Comparison of ENCODE assay signal across 15 mouse cellular contexts in genomic region chr17:13744219-13744618, GRCm38 (mm10). TPM values are rescaled to one million over a fixed set of nuclear protein-coding genes. Genes with fewer than 3 reads are reported as not detected.
A peak's percentile ranks its signal among the peaks of the same experiment; 100 is the strongest.
DNase-seq lines count a peak whose midpoint lies in the region; ATAC-seq and TF ChIP-seq lines count a peak whose summit lies in the region.
"Had no signal": no experiment of that assay in that cellular context is flagged by ENCODE, and none has a peak within 500 bp of the region (broad histone marks: within the 10 kb centered on the region; RNA-seq: fewer than 3 reads in every experiment).

No protein-coding gene starts in this region.

- DNase-seq in heart, postnatal 36 days = no peak
- DNase-seq in lung, embryonic 14.5 days = peak; percentile 28
- DNase-seq in lung, postnatal 36 days = no peak
- peak; percentile 71 for DNase-seq in limb, embryonic 14.5 days (ENCODE audit: low spot score)
- DNase-seq in frontal cortex, postnatal 25 days (ENCODE audit: low spot score in 2 of 2) = no peak
- DNase-seq: gastrocnemius, postnatal 36 days; layer of hippocampus, adult 9-11 months; thymus, postnatal 14 days had no signal

- no peak for ATAC-seq in heart, embryonic 16.5 days (replicated peaks; ENCODE audit: extremely low read depth, insufficient read depth, low FRiP score)
- ATAC-seq in lung, embryonic 14.5 days (ENCODE audit: insufficient read depth) = no peak
- no peak for ATAC-seq in intestine, embryonic 15.5 days
- ATAC-seq in limb, embryonic 14.5 days (ENCODE audit: low FRiP score, low read depth) = peak; percentile 79
- ATAC-seq: activated CD4-positive, CD25-positive, alpha-beta regulatory T cell, adult 4 months had no signal

- no peaks in the 10 kb centered on the region for H3K9me3 ChIP-seq in heart, embryonic 16.5 days (replicated peaks; ENCODE audit: control insufficient read depth, low read length)
- no peaks in the 10 kb centered on the region for H3K9me3 ChIP-seq in lung, embryonic 14.5 days (ENCODE audit: low read depth, low read length)
- H3K9me3 ChIP-seq in intestine, embryonic 15.5 days = no peaks in the 10 kb centered on the region
- H3K9me3 ChIP-seq in limb, embryonic 14.5 days (ENCODE audit: control insufficient read depth, low read length) = no peaks in the 10 kb centered on the region

- peak overlapping the region; percentile 26; the same call in 1 of the 2 replicates for H3K27ac ChIP-seq in heart, embryonic 16.5 days (ENCODE audit: low read length)
- peak overlapping the region; percentile 91 for H3K27ac ChIP-seq in lung, embryonic 14.5 days (ENCODE audit: low read depth)
- peak overlapping the region; percentile 74 for H3K27ac ChIP-seq in intestine, embryonic 15.5 days
- H3K27ac ChIP-seq in limb, embryonic 14.5 days (replicated peaks; ENCODE audit: low read depth, low read length) = peak overlapping the region; percentile 67; the same call in 1 of the 2 replicates

- H3K4me2 ChIP-seq in heart, embryonic 16.5 days (ENCODE audit: low read depth, low read length) = no peak overlapping the region
- no peak overlapping the region for H3K4me2 ChIP-seq in lung, embryonic 14.5 days
- no peak overlapping the region for H3K4me2 ChIP-seq in intestine, embryonic 15.5 days (replicated peaks)
- H3K4me2 ChIP-seq in limb, embryonic 14.5 days (replicated peaks; ENCODE audit: low read depth, low read length, severe bottlenecking) = no peak overlapping the region

- TF ChIP-seq POLR2A in limb, embryonic 14.5 days (IDR thresholded peaks at IDR 0.05; ENCODE audit: borderline replicate concordance, extremely low read depth, insufficient read depth, insufficient read length) = no peak

- H3K36me3 ChIP-seq in heart, embryonic 16.5 days (ENCODE audit: control insufficient read depth, insufficient read depth) = no peaks in the 10 kb centered on the region
- H3K36me3 ChIP-seq in lung, embryonic 14.5 days (ENCODE audit: insufficient read depth) = no peaks in the 10 kb centered on the region
- no peaks in the 10 kb centered on the region for H3K36me3 ChIP-seq in intestine, embryonic 15.5 days
- no peaks in the 10 kb centered on the region for H3K36me3 ChIP-seq in limb, embryonic 14.5 days (ENCODE audit: control insufficient read depth, insufficient read depth, low read length)

- intact Hi-C loops in heart, postnatal 36 days (cut with DNase I) = no loop called here

- no peaks in the 10 kb centered on the region for H3K27me3 ChIP-seq in heart, embryonic 16.5 days (ENCODE audit: control insufficient read depth, insufficient read depth, low read length)
- H3K27me3 ChIP-seq in lung, embryonic 14.5 days (ENCODE audit: insufficient read depth, low read length) = no peaks in the 10 kb centered on the region
- no peaks in the 10 kb centered on the region for H3K27me3 ChIP-seq in intestine, embryonic 15.5 days (replicated peaks)
- H3K27me3 ChIP-seq in limb, embryonic 14.5 days (ENCODE audit: control insufficient read depth, insufficient read depth, low read length) = no peaks in the 10 kb centered on the region

- 69% methylated on average over 6 of the region's 6 CpGs for WGBS in heart, embryonic 16.5 days
- WGBS in lung, embryonic 14.5 days = 29% methylated on average over 6 of the region's 6 CpGs
- WGBS in intestine, embryonic 15.5 days = 77% methylated on average over 6 of the region's 6 CpGs
- WGBS in limb, embryonic 14.5 days = 32% methylated on average over 6 of the region's 6 CpGs

- H3K4me3 ChIP-seq in heart, embryonic 16.5 days (ENCODE audit: low read length) = no peak overlapping the region
- H3K4me3 ChIP-seq in lung, embryonic 14.5 days (ENCODE audit: low read depth, low read length) = no peak overlapping the region
- no peak overlapping the region for H3K4me3 ChIP-seq in intestine, embryonic 15.5 days (replicated peaks)
- no peak overlapping the region for H3K4me3 ChIP-seq in limb, embryonic 14.5 days (replicated peaks; ENCODE audit: low read length)
- H3K4me3 ChIP-seq: myocyte had no signal

- H3K9ac ChIP-seq in heart, embryonic 16.5 days (ENCODE audit: low read length) = 0 out of 2 replicates have a peak overlapping the region, but pooled peaks have one; percentile 28
- H3K9ac ChIP-seq in lung, embryonic 14.5 days = no peak overlapping the region
- no peak overlapping the region for H3K9ac ChIP-seq in intestine, embryonic 15.5 days
- H3K9ac ChIP-seq in limb, embryonic 14.5 days (ENCODE audit: low read depth, low read length, severe bottlenecking) = 0 out of 2 replicates have a peak overlapping the region, but pooled peaks have one; percentile 12

- peaks cover 44% of the 10 kb centered on the region for H3K4me1 ChIP-seq in heart, embryonic 16.5 days (ENCODE audit: control insufficient read depth, insufficient read depth, low read length)
- H3K4me1 ChIP-seq in lung, embryonic 14.5 days (ENCODE audit: insufficient read depth) = peaks cover 43% of the 10 kb centered on the region
- peaks cover 25% of the 10 kb centered on the region for H3K4me1 ChIP-seq in intestine, embryonic 15.5 days (replicated peaks)
- peaks cover 37% of the 10 kb centered on the region for H3K4me1 ChIP-seq in limb, embryonic 14.5 days (ENCODE audit: control insufficient read depth, insufficient read depth, low read length)

- no peak for TF ChIP-seq CTCF in lung, embryonic 14.5 days (IDR thresholded peaks at IDR 0.05; ENCODE audit: low read depth)

RNA-seq across cellular contexts. Expression of gene Afdn, which starts 16.1 kb away (rescaled TPM):
- 40.4 and 49.9 TPM in 2 replicates for polyA plus RNA-seq in heart, embryonic 16.5 days (2015; fragmentation: Nextera tagmentation; extraction: Ambion mirVana)
- total RNA-seq in heart, postnatal 36 days (2021) = 100 to 1,000 TPM in 1 of 2 experiments, 10 to 100 TPM in 1; 86.4 to 102 TPM
- 138 TPM in 2 replicates for polyA plus RNA-seq in lung, embryonic 14.5 days (2014; fragmentation: Nextera tagmentation; extraction: Ambion mirVana)
- 76.6 and 84.9 TPM in 2 replicates for polyA plus RNA-seq in intestine, embryonic 15.5 days (2015; fragmentation: Nextera tagmentation; extraction: Ambion mirVana)
- 48.1 and 58.9 TPM in 2 replicates for polyA plus RNA-seq in limb, embryonic 14.5 days (2012; rRNA removed)
- polyA plus RNA-seq in limb, embryonic 14.5 days (2014; fragmentation: Nextera tagmentation; extraction: Ambion mirVana) = 76.7 and 80.4 TPM in 2 replicates

RNA-seq across cellular contexts. Expression of gene Tcte2, which starts 17.4 kb away (rescaled TPM):
- polyA plus RNA-seq in heart, embryonic 16.5 days (2015; fragmentation: Nextera tagmentation; extraction: Ambion mirVana) = 2.9 and 3.3 TPM in 2 replicates
- total RNA-seq in heart, postnatal 36 days (2021) = 1 to 10 TPM; 4.1 to 6.4 TPM
- polyA plus RNA-seq in lung, embryonic 14.5 days (2014; fragmentation: Nextera tagmentation; extraction: Ambion mirVana) = 5.1 and 5.8 TPM in 2 replicates
- polyA plus RNA-seq in intestine, embryonic 15.5 days (2015; fragmentation: Nextera tagmentation; extraction: Ambion mirVana) = 3.9 and 6.0 TPM in 2 replicates
- polyA plus RNA-seq in limb, embryonic 14.5 days (2012; rRNA removed) = 4.4 and 4.6 TPM in 2 replicates
- 4.4 and 5.2 TPM in 2 replicates for polyA plus RNA-seq in limb, embryonic 14.5 days (2014; fragmentation: Nextera tagmentation; extraction: Ambion mirVana)
- total RNA-seq: common myeloid progenitor, adult 5-6 weeks; hematopoietic stem cell, adult 5-6 weeks; megakaryocyte-erythroid progenitor cell, adult 5-6 weeks had no signal
- polyA plus RNA-seq: activated CD4-positive, CD25-positive, alpha-beta regulatory T cell, adult 4 months had no signal

Comparison
In these comparisons a context has a peak if more than half of its experiments do, and no peak if none do; other contexts are left out.
1. DNase-seq: peak in lung, embryonic 14.5 days (single experiment) and limb, embryonic 14.5 days (single experiment); none in heart, postnatal 36 days (0 of 2), lung, postnatal 36 days (single experiment) and frontal cortex, postnatal 25 days (0 of 2).
2. H3K27ac ChIP-seq: peak in every context shown above with its lines; median percentile 91 in lung, embryonic 14.5 days; 74 in intestine, embryonic 15.5 days; 67 in limb, embryonic 14.5 days; 26 in heart, embryonic 16.5 days.
3. H3K9ac ChIP-seq: peak in heart, embryonic 16.5 days (single experiment) and limb, embryonic 14.5 days (single experiment); none in lung, embryonic 14.5 days (single experiment) and intestine, embryonic 15.5 days (single experiment).